26 mouse cellular contexts compared by ENCODE assay signal in the genomic region with DNA sequence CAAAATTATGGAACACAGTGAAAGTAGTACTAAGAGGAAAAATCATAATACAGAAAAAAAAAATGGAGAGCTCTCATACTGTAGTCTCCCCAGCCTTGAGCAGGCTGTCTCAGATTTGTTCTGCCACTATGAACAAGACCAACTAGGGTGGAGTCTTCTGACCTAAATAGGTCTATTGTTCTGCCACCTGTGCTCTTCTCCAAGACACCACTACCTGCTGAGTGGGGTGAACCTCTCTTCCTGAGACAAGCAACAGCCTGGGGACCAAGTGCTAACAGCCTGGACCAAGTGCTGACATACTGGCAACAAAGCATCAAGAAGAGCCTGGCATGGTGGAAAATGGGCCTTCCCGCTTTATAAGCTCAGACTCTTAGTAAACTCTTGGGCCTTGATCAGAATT.
"Had no signal": no experiment of that assay in that cellular context is flagged by ENCODE, and none has a peak within 500 bp of the region (broad histone marks: within the 10 kb centered on the region; RNA-seq: fewer than 3 reads in every experiment).

No protein-coding gene starts in this region.

- H3K9ac ChIP-seq: embryonic facial prominence, embryonic 12.5 days; embryonic facial prominence, embryonic 13.5 days; embryonic facial prominence, embryonic 15.5 days; forebrain, embryonic 12.5 days; forebrain, embryonic 13.5 days; forebrain, embryonic 15.5 days; forebrain, postnatal 0 days had no signal

- H3K36me3 ChIP-seq: embryonic facial prominence, embryonic 10.5 days; embryonic facial prominence, embryonic 12.5 days; embryonic facial prominence, embryonic 13.5 days; embryonic facial prominence, embryonic 15.5 days; forebrain, embryonic 10.5 days; forebrain, embryonic 12.5 days; forebrain, embryonic 15.5 days had no signal

- H3K27ac ChIP-seq: embryonic facial prominence, embryonic 10.5 days; embryonic facial prominence, embryonic 12.5 days; embryonic facial prominence, embryonic 13.5 days; embryonic facial prominence, embryonic 15.5 days; forebrain, embryonic 10.5 days; forebrain, embryonic 12.5 days; forebrain, embryonic 13.5 days; forebrain, embryonic 15.5 days; gastrocnemius, adult 2 months; heart, adult 2 months had no signal

- ATAC-seq: forebrain, embryonic 13.5 days; forebrain, embryonic 14.5 days; forebrain, embryonic 15.5 days; forebrain, embryonic 16.5 days; forebrain, postnatal 0 days had no signal

- H3K4me2 ChIP-seq: embryonic facial prominence, embryonic 12.5 days; embryonic facial prominence, embryonic 13.5 days; embryonic facial prominence, embryonic 15.5 days; forebrain, embryonic 12.5 days; forebrain, embryonic 13.5 days; forebrain, embryonic 15.5 days had no signal

- H3K27me3 ChIP-seq: embryonic facial prominence, embryonic 12.5 days; embryonic facial prominence, embryonic 13.5 days; embryonic facial prominence, embryonic 15.5 days; forebrain, embryonic 12.5 days; forebrain, embryonic 13.5 days; forebrain, embryonic 15.5 days had no signal

- H3K4me3 ChIP-seq: embryonic facial prominence, embryonic 10.5 days; embryonic facial prominence, embryonic 12.5 days; embryonic facial prominence, embryonic 13.5 days; embryonic facial prominence, embryonic 15.5 days; erythroblast, embryonic 14.5 days; forebrain, embryonic 10.5 days; forebrain, embryonic 12.5 days; forebrain, embryonic 13.5 days; forebrain, embryonic 15.5 days; gastrocnemius, adult 2 months; heart, adult 2 months had no signal

- DNase-seq: cerebellum, adult 9-11 months; cerebellum, postnatal 10 days; cerebellum, postnatal 14 days; cerebellum, postnatal 25 days; cerebellum, postnatal 36 days; embryo, embryonic 11 days; forebrain, postnatal 0 days; gastrocnemius, adult 2 months; gastrocnemius, postnatal 10 days; gastrocnemius, postnatal 14 days; gastrocnemius, postnatal 25 days; gastrocnemius, postnatal 36 days; heart, adult 11 months; heart, adult 18-20 months; heart, adult 2 months had no signal

- H3K4me1 ChIP-seq: embryonic facial prominence, embryonic 10.5 days; embryonic facial prominence, embryonic 12.5 days; embryonic facial prominence, embryonic 13.5 days; embryonic facial prominence, embryonic 15.5 days; forebrain, embryonic 10.5 days; forebrain, embryonic 12.5 days; forebrain, embryonic 13.5 days; forebrain, embryonic 15.5 days had no signal

- H3K9me3 ChIP-seq: embryonic facial prominence, embryonic 10.5 days; embryonic facial prominence, embryonic 12.5 days; embryonic facial prominence, embryonic 13.5 days; embryonic facial prominence, embryonic 15.5 days; forebrain, embryonic 10.5 days; forebrain, embryonic 12.5 days; forebrain, embryonic 13.5 days; forebrain, embryonic 15.5 days had no signal
